Mouse (Mus musculus) cortical plate, adult 2 months (tissue): ENCODE data around the gene Map3k5.

Source experiments
- CTCF ChIP-seq: fragments of 200-500 bp; IDR thresholded peaks from 2 replicates; pipeline ENCODE4 v1.5.1; 2011; ENCODE audit warnings: mild to moderate bottlenecking, control low read depth, low read length; ENCODE audit not compliant: insufficient read depth; ENCODE audit errors: extremely low read depth
- POLR2A ChIP-seq: fragments of 200-500 bp; IDR thresholded peaks from 2 replicates; pipeline ENCODE4 v1.6.1; 2011; ENCODE audit warnings: mild to moderate bottlenecking, low read length, control low read depth; ENCODE audit not compliant: insufficient read depth; ENCODE audit errors: extremely low read depth

DNA sequence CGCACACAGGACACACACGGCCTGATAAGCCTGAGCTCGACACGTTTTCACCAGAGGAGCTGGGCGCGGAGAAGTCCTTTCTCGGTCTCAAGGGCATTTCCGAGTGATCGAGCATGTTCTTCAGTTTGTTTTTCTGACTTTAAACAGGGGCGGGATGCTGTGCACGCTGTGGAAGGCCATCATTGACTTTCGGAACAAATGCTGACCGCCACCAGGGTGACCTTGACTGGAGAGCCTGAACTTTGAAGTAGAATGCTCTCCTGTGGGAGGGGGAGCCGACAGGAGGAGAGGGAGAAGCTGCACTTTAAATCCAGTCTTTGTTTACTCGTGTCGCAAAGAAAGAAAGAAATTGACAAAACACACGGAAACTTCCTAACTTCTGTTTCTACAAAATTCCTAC is 207.1 kb downstream of the Map3k5 start:
- TF ChIP-seq POLR2A (no peak), CTCF (no peak)
